Mouse (Mus musculus) C2C12 (cell line): ENCODE data around the gene Shisal1. TPM values are rescaled to one million over a fixed set of nuclear protein-coding genes. Genes with fewer than 3 reads are reported as not detected.

Source experiments
- H3K27me3 ChIP-seq: one replicate; pipeline ENCODE4 v1.6.1; 2011; ENCODE audit not compliant: control insufficient read depth, insufficient read depth, insufficient read length
- H3K36me3 ChIP-seq: one replicate; pipeline ENCODE4 v1.6.1; 2011; ENCODE audit not compliant: control insufficient read depth, insufficient read depth
- H3K4me3 ChIP-seq: one replicate; pipeline ENCODE4 v1.5.1; 2011; ENCODE audit warnings: mild to moderate bottlenecking, control low read depth; ENCODE audit not compliant: poor library complexity, insufficient read depth, severe bottlenecking
- H3K79me2 ChIP-seq: one replicate; pipeline ENCODE4 v1.6.1; 2011; ENCODE audit not compliant: control insufficient read depth, insufficient read depth
- H3K79me3 ChIP-seq: one replicate; pipeline ENCODE4 v1.6.1; 2011; ENCODE audit warnings: low read depth, control low read depth
- H3ac ChIP-seq: one replicate; pipeline ENCODE3; 2011; ENCODE audit warnings: low read depth; ENCODE audit not compliant: control insufficient read depth, insufficient read length
- CEBPB ChIP-seq: IDR thresholded peaks from one replicate; pipeline ENCODE4 v1.6.1; 2011; ENCODE audit warnings: low read depth, mild to moderate bottlenecking, control low read depth, moderate library complexity
- CTCF ChIP-seq: IDR thresholded peaks from one replicate; pipeline ENCODE4 v1.5.1; 2011; ENCODE audit not compliant: control insufficient read depth, insufficient read depth, insufficient read length
- FOSL1 ChIP-seq: IDR thresholded peaks from one replicate; pipeline ENCODE4 v1.8.0; 2011; ENCODE audit warnings: mild to moderate bottlenecking, low read length; ENCODE audit not compliant: poor library complexity, insufficient read depth, severe bottlenecking
- MAX ChIP-seq: IDR thresholded peaks from one replicate; pipeline ENCODE4 v1.6.1; 2011; ENCODE audit warnings: mild to moderate bottlenecking, control low read depth
- MYOD1 ChIP-seq: IDR thresholded peaks from one replicate; pipeline ENCODE4 v1.6.1; 2011; ENCODE audit warnings: low read depth; ENCODE audit not compliant: control insufficient read depth, insufficient read length
- MYOG ChIP-seq: IDR thresholded peaks from one replicate; pipeline ENCODE4 v1.6.1; 2011; ENCODE audit not compliant: control insufficient read depth, insufficient read length; ENCODE audit errors: extremely low read depth
- USF1 ChIP-seq: IDR thresholded peaks from one replicate; pipeline ENCODE4 v1.6.1; 2011; ENCODE audit warnings: low read depth, mild to moderate bottlenecking, control low read depth, moderate library complexity
- polyA plus RNA-seq: library from polyadenylated mRNA; unstranded; fragments of >200 nt; fragmentation: generic; extraction: Trizol; gene quantifications from one replicate; pipeline ENCODE4 v1.2.1, GENCODE M21; 2012; ENCODE audit warnings: missing spikeins

Gene Shisal1
- polyA plus RNA-seq, 1 experiment: not detected

DNA sequence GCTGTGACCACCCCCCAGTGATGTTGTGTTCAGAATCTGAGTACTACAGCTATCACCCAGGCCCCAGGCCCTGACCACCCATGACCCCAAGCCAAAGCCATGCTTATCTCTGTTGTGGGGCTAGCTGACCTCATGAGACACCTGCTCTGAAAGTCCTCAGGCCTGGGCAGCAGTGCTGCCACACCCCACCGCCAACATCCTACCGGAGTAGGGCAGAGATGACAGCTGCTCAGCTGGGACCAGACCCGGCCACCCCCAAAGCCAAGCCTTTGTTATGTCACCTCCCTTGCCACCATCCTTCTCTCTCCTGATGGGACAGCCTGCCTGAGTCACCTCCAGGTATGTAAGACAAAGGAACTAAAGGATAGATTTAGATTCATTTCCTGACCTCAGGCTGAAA is 41.1 kb downstream of the Shisal1 start:
- H3ac ChIP-seq: no peak overlapping the region
- peaks cover 49% of the 10 kb centered on the region for H3K27me3 ChIP-seq
- no peak overlapping the region for H3K4me3 ChIP-seq
- H3K79me2 ChIP-seq: no peaks in the 10 kb centered on the region
- no peaks in the 10 kb centered on the region for H3K79me3 ChIP-seq
- TF ChIP-seq CTCF: no peak
- TF ChIP-seq CEBPB: no peak
- TF ChIP-seq USF1: no peak
- no peak for TF ChIP-seq MYOD1
- TF ChIP-seq MAX: no peak
- no peak for TF ChIP-seq MYOG
- no peak for TF ChIP-seq FOSL1
- no peaks in the 10 kb centered on the region for H3K36me3 ChIP-seq

DNA sequence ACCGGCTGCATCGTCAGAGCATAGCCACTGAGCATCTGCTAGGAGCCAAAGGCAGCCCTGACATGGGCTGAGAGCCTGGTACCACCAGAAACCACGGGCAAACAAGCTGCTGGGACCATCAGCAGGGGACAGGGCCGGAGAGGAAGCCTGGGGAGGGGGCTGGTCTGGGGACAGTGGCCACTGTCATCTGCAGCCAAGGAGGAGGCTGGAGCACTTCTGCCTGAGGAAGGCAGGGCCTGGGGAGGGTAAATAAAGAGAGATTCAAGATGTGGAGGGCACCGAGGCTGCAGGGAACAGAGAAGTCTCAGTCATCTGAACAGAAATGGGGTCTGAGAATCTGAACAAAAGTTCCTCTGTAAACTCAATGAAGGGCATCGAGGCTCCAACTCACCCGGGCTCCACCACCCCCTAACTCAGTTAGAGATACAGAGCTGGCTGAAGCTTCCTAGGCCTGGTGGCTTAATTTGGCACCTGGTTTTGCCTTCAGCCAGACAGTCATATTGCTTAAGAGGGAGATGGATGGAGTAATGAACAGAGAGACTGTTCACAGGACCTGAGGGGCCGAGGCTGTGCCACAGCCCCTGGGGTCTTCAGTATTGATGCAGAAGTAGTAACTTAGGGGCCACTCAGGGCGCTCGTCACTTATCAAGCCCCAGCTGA is 43.3 kb downstream of the Shisal1 start:
- no peaks in the 10 kb centered on the region for H3K79me3 ChIP-seq
- H3K36me3 ChIP-seq: no peaks in the 10 kb centered on the region
- H3K4me3 ChIP-seq: no peak overlapping the region
- H3K27me3 ChIP-seq: peaks cover 49% of the 10 kb centered on the region
- no peaks in the 10 kb centered on the region for H3K79me2 ChIP-seq
- no peak for TF ChIP-seq MYOD1
- TF ChIP-seq USF1: no peak
- no peak for TF ChIP-seq CEBPB
- H3ac ChIP-seq: no peak overlapping the region

GRCm38 (mm10) chr15:84398617-84399016 is 48.3 kb downstream of the Shisal1 start:
- Histone ChIP-seq H3K27me3 (peaks cover 15% of the 10 kb centered on the region), H3ac (no peak overlapping the region), H3K79me2 (no peaks in the 10 kb centered on the region), H3K36me3 (no peaks in the 10 kb centered on the region), H3K79me3 (no peaks in the 10 kb centered on the region), H3K4me3 (no peak overlapping the region)
- TF ChIP-seq MYOG (no peak), CEBPB (peak; percentile 4), MYOD1 (no peak), CTCF (no peak), USF1 (no peak), MAX (no peak)

GRCm38 (mm10) chr15:84397663-84398169 is 49.2 kb downstream of the Shisal1 start:
- H3K36me3 ChIP-seq: no peaks in the 10 kb centered on the region
- no peak overlapping the region for H3K4me3 ChIP-seq
- H3ac ChIP-seq: no peak overlapping the region
- no peaks in the 10 kb centered on the region for H3K79me2 ChIP-seq
- H3K27me3 ChIP-seq: peaks cover 8% of the 10 kb centered on the region
- H3K79me3 ChIP-seq: no peaks in the 10 kb centered on the region
- TF ChIP-seq MYOD1 (no peak), USF1 (no peak), MAX (no peak), CTCF (no peak), MYOG (no peak), CEBPB (no peak), FOSL1 (no peak)

- Histone ChIP-seq H3ac (no peak overlapping the region), H3K27me3 (peaks cover 3% of the 10 kb centered on the region), H3K79me3 (no peaks in the 10 kb centered on the region), H3K79me2 (no peaks in the 10 kb centered on the region), H3K4me3 (no peak overlapping the region), H3K36me3 (no peaks in the 10 kb centered on the region)
- TF ChIP-seq CTCF (no peak), CEBPB (no peak), MAX (no peak), MYOG (no peak), MYOD1 (no peak), FOSL1 (no peak), USF1 (no peak)
Observed at GRCm38 (mm10) chr15:84395341-84396067, 51.4 kb downstream of the Shisal1 start.
